In the genomic region with DNA sequence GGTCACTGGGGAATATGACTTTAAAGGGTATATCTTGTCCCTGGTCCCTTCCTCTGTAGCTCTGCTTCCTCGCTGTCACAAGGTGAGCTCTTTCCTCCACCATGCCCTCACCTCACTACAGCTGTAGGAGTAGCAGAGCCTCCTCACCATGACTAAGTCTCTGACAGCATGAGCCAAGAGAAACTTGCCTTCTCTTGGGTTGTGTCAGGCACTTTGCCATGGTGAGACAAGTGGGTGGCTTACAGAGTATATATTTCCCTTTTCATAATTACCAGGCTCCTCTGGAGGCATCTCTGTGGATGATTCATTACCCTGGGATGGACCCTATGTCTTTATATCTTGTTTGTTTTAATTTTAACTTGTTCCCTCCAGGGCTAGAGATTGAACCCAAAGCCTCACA, we compare ENCODE assay signal across 13 mouse cellular contexts.
"Had no signal": no experiment of that assay in that cellular context is flagged by ENCODE, and none has a peak within 500 bp of the region (broad histone marks: within the 10 kb centered on the region; RNA-seq: fewer than 3 reads in every experiment).

No protein-coding gene starts in this region.

- DNase-seq: kidney, adult 11 months; kidney, adult 8-10 months; kidney, postnatal 10 days; kidney, postnatal 36 days; layer of hippocampus, postnatal 36 days; liver; lung, adult 18-20 months; lung, postnatal 10 days; lung, postnatal 36 days; retina, postnatal 1 day; right cerebral cortex, postnatal 4 days; thymus, adult 2 months; thymus, postnatal 25 days had no signal
